Mouse (Mus musculus): ENCODE data around the gene Gpc1. TPM values are rescaled to one million over a fixed set of nuclear protein-coding genes. Genes with fewer than 3 reads are reported as not detected.

Gpc1 gene
- total RNA-seq, 1 experiment from 2014 or later: 25.2 TPM

DNA sequence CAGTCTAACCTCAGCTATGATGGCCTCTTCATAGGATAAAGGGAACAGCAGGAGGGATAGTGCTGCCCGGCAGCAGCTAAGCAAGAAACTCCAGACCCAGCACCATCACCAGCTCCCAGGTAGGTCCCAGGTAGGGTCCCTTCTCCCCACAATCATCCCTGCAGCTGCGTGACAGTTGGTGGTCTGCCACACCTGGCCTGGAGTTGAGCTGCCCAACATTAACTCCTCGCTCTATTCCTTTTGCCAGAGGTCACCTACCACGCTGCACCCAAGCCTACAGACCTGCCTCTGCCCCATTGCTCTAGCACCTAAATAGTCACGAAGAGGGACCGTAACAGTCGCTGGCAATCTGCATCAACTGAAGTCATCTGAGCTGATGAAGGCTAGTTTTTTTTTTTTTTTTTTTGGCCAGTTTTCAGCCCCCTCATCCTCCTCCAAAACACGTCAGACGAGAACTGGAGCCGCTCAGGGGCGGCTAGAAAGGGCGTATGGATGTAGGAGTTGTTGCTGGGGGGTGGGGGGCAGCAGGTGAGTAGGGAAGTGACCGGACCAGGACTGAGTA lies 738 bp upstream of the Gpc1 start:
- ATAC-seq (replicated peaks; ENCODE audit: insufficient number of reproducible peaks, low FRiP score, low TSS enrichment, poor library complexity, severe bottlenecking): no peak

DNA sequence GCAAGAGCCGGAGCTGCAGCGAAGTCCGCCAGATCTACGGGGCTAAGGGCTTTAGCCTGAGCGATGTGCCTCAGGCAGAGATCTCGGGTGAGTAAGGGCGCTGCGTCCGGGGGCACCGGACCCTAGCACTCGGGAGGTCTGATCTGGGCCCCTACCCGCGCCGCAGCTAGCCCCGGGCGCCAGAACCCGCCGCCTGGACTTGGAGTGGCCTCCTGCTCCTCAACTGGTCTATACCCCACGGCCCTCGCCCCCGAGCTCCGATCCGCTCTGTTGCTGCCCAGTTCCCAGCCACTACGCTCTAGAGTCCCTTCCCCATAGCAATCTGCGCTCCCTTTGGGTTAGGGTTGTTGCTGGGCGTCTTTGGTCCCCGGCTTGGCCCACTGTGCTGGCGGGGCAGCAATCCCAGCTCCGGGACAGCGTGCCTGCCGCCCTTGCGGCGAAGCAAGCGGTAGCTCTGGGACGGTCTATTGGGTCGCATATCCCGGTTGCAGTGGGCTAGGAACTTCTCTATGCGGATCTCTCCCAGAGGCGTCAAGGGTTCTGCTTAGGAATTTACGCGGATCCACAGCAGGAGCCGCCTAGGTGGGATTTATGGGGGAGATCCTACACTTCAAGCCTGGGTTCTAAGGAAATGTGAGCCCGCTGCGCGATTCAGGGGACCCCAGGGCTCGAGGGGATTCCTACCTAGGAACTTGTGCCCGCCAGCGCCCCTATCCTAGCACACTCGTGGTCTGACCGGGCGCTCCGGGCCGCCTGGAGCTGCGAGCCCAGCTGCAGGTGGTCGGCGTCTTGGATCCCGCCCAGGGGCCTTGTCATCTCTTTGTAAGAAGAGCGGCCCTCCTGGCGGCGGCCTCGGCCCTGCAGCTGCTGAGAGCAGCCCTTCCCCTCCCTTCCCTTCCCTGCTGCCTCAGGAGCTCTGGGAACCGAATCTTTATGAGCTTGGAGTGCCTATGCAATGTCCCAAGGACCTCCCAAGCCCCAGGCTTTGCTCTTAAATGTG lies 866 bp downstream of the Gpc1 start:
- ATAC-seq (replicated peaks; ENCODE audit: insufficient number of reproducible peaks, low FRiP score, low TSS enrichment, poor library complexity, severe bottlenecking): no peak

DNA sequence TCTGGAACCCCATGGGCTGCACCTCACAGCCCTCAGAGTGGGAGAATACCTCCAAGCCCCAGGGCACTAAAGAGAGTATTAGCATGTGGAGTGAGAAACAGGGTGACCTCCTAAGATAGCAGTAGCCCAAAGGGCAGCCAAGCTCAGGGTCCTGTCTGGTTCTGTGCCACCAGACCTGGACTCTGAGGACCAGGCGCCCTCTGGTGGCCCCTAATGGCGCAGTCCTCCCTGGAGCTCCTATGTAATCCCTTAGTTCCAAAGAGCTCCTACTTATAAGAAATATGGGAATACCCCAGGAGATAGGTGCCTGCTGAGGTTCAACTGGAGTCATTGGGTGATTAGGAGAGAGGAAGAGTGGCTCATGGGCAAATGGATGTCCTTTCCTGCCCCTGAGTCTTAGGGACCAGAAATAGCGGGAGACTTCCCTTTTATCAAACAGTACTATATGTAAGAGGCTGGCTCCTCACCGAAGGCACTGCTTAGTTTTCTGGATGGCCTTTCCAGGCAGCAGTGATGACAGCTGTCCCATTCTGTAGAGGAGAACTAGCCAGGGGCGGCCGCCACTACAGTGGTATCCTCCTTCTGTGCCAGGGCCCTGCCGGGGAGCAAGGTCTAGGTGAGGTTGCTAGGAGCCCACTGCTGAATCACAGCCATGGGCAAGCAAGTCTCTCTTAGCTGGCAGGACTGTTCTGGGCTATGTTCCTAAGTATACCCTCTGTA lies 2.7 kb downstream of the Gpc1 start:
- 0 out of 2 replicates have a peak, but pooled peaks have one; percentile 10 for ATAC-seq (replicated peaks; ENCODE audit: insufficient number of reproducible peaks, low FRiP score, low TSS enrichment, poor library complexity, severe bottlenecking)

DNA sequence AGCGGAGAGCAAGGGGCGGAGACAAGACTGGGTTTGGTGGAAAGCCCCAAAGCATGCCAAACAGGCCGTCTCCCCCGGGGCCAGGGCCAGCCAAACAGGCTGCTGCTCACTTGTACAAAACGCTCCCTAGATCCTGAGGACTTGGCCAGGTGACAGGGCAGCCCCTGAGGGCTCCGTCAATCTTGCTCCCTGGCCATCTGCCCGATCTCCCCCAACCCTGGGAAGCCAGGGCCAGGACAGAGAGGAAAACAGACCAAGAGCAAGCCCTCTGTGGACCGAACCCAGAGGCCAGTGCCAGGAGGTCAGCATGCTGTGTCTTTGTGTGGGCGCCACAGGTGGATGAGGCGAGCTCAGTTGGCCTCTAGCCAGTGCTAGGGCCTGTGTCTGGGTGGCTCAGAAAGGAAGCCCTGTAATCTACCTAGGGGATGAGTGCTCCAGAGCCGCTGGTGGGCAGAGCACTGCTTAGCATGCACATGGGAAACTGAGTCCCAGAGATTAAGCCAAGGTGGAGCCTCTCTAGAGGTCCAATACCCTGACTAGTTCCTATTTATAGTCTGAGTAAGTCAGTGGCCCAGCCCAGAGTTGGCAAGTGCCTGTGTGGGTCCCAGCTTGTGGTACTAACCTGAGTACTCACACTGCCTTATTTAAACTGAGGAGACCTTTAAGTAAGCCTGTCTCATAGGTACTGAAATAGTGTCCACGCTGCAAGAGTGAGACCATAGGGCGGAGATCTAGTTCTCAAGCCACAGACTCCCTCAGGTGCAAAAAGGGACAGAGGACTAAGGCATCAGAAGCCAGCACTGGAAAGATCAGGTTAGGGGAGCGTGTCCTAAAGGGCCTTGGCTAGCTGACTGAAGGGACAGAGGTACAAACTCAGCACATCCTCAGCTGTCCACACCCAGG lies 6.7 kb downstream of the Gpc1 start:
- ATAC-seq (replicated peaks; ENCODE audit: insufficient number of reproducible peaks, low FRiP score, low TSS enrichment, poor library complexity, severe bottlenecking): no peak

DNA sequence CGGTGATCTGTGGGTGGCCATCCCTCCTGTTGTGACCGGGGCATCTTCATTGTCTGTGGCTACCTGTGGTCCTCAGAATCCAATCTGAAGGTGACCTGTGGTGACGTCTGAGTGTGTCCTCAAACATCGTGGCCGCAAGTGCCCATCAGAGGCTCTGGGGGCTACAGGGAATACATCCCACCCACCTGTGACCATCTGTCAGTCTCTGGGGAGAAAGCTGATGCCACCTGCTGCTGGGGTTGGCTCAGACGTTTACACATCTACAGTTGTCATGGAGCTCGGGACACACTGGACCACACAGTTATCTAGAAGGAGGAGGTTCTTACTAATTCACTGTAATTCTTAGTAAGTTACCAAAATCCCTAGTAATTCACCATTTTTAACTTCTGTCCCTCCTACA lies 7.8 kb downstream of the Gpc1 start:
- ATAC-seq (replicated peaks; ENCODE audit: insufficient number of reproducible peaks, low FRiP score, low TSS enrichment, poor library complexity, severe bottlenecking): no peak

DNA sequence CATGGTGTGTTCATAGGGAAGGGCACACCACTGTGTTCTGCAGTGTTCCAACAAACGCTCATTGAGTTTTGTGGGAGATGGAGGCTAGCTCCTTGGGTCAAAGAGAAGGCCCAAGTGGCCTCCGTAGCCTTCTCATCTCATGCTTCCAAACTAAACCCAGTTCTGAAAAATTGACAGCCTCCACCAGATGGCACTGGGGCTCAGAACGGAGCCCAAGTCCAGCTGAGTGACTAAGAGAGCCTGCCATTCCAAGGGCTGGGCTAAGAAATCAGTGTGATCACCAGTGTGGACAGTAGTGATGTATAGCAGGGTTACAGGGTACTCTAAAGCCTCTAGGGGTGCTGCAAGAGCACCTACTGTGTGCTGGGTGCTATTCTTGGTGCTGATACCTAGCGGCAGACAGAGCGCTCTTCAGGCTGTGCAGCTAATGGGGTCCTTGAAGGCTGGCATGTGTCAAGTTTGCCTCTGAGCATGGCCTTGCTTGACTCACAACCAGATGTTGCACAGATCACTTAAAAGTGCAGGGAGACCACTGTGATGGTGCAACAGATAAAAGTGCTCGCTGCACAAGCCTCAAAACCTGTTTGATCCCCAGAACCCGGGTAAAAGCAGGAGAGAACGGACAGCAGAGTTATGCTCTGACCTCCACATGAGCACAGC lies 8.9 kb downstream of the Gpc1 start:
- ATAC-seq (replicated peaks; ENCODE audit: insufficient number of reproducible peaks, low FRiP score, low TSS enrichment, poor library complexity, severe bottlenecking): no peak

DNA sequence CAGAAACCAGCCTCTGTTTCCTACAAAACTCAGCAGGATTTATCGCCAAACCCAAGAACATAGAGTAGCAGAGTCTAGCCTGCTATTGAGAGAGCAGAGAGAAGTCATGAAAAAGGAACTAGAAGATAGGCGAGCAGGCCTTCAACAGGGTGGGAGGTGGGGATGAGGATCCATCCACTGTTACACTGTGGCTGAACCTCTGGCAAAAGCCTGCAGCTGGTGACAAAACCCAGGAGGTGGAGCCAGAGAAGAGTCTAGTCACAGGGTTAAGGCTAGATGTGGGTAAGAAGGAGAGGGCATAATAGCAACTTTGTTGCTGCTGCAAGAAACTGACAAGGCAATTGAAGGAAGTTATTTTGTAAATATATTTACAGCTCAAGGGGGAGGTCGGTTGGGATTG lies 10.0 kb downstream of the Gpc1 start:
- ATAC-seq (replicated peaks; ENCODE audit: insufficient number of reproducible peaks, low FRiP score, low TSS enrichment, poor library complexity, severe bottlenecking): no peak

DNA sequence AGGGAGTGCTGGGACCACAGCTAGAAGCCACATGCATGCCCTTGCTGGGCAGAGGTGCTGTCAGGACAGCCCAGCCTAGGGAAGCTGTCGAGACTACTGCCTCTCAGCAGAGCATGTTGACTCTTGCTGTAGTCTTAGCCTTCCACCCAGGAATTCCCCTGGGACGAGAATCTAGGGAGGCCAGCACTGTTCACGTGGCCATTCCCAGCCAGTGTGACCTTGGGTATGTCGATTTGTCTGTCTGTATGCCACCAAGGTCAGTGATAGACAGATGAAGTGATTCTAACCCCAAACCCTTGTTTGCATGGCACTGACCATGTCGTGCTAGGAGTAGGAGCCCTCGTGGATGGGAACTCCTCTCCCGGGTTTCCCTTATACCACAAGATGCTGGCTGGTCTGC lies 14.4 kb downstream of the Gpc1 start:
- no peak for ATAC-seq (replicated peaks; ENCODE audit: insufficient number of reproducible peaks, low FRiP score, low TSS enrichment, poor library complexity, severe bottlenecking)

DNA sequence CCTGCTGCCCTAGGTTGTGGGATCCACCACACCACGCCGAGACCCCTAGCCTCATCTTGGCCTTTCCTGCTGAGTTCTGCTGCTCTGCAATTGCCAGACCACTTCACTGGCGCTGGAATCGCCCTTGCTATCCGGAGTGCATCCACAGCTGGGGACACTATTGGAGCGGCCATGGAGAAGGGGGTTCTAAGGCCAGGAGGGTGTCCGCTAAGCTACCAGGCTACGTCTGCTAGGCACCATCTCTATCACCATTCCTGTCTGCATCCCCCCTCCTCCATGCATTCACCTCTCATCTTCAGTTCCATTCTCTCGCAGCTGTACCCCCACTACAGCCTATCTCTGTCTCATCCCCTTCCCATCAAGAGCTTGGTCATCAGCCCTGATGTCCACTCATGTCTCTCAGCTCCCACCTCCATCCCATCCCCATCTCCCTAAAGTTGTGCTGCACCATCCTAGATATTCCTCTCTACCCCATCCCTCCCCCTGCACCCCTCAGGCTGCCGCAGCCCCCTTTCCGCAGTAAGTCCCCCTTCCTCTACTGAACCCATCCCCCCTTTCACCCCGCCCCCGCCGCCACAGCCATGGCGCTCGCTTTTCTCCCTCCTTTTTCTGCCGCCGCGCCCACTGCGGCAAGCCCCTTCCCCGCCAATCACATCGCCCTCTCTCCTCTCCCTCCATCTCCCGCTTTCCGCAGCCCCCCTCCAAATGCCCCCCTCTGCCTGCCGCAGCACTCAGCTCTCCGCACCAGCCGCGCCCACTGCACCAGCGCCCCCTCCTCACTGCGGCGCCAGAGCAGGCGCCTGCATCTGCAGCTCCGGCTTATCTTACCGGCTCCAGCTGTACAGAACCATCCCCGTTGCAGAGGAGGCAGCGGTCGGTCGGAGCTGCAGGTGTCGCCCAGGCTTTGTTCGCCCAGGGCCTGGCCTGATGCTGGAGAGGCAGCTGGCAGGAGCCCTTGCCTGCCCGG lies 16.7 kb downstream of the Gpc1 start:
- ATAC-seq (replicated peaks; ENCODE audit: insufficient number of reproducible peaks, low FRiP score, low TSS enrichment, poor library complexity, severe bottlenecking): no peak

DNA sequence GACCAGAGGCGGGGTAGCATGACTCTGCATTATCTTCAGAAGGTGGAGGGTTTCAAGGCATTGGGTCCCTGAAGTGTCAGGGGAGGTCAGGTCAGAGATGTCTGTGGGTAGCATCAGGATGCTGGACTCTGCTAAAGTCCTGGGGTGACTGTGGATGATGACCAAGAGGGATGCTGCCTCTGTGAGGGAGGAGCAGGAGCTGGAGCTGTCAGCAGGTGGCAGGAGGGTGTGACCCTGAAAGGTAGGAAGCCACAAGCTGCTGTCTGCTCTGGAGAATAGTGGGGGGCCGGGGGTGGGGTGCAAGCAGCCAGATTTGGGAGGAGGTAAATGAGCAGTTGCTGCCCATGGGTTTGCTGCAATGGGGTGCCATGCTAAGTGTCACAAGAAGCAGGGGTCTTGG lies 18.0 kb downstream of the Gpc1 start:
- ATAC-seq (replicated peaks; ENCODE audit: insufficient number of reproducible peaks, low FRiP score, low TSS enrichment, poor library complexity, severe bottlenecking): 0 out of 2 replicates have a peak, but pooled peaks have one; percentile 13

DNA sequence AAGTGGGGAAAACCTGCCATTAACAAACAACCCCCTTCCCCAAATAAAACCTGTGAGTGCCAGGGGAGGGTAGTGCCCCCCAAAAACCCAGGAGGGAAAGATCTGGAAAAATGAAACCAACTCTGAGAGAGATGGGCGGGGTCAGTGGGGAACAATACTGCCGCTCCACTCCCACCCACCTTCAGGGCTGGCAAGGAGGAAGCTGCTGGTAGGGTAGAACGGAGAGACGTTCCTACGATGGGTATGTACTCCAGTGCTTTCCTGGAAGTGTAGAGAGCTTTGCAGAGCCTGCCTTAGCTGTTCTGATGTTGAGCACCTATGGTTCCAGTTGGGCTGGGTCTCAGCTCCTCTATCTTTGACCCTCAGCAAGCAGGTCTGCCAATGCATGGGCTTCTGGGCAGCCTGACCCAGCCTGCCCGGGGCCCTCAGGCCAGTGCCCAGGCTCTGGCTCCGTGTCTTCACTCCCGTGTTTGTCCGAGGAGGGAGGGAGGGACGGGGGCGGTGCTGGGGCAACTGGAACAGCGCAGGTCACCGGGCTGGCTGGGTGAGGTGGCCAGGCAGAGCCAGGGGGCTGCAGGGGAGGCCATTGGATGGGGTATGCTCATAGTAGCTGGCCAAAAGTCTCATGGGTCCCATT lies 18.6 kb downstream of the Gpc1 start:
- no peak for ATAC-seq (replicated peaks; ENCODE audit: insufficient number of reproducible peaks, low FRiP score, low TSS enrichment, poor library complexity, severe bottlenecking)

DNA sequence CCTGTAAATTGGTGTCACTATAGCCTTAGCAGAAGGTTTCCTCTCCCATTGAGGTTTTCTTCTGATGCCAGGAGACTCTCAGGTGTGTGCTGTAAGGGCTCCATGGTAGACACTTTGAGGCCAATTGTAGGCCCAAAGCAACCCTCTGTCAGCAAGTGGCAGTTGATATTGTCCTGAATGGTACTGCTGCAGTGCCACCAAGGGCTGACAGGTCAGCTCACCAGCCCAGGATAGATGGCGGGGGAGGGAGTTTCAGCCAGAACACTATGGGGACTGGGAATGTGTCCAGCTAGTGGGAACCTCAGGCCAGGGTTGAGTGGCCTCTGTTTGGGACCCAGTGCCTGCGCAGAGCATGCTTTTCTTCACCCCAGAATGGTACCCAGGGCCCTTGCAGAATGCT lies 21.0 kb downstream of the Gpc1 start:
- ATAC-seq (replicated peaks; ENCODE audit: insufficient number of reproducible peaks, low FRiP score, low TSS enrichment, poor library complexity, severe bottlenecking): no peak

DNA sequence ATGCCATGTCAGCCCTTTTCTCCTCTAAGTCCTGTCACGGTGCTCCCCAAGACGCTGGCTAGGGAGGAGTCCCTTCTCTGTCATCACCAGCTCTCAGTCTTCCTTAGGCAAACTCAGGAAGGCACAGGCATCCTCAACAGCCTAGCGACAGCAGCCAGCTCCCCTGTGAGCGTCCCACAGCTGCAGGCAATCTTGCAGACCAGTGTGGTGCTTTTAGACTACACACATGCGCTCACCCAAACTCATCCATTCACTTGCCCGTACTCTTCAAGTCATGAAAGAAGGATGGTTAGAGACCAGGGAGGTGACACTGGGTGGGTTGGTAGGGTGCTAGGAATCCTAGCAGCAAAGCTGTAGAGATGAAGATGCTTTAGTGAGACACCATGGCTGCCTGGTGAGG lies 30.1 kb downstream of the Gpc1 start:
- no peak for ATAC-seq (replicated peaks; ENCODE audit: insufficient number of reproducible peaks, low FRiP score, low TSS enrichment, poor library complexity, severe bottlenecking)

DNA sequence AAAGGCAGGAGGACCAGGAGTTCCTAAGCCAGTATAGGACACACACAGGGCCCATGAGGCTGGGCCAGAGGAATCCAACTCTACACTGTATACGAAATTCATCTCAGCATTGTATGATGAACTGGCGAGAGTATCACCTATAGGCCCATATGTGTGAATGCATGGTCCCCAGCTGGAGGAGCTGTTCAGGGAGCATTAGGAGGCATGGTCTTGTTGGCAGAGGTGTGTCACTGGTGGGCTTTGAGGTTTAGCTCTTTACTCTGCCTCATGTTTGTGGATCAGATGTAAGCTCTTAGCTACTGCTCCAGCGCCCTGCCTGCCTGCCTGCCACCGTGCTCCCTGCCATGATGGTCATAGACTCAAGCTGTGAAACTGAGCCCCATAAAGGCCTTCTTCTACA lies 31.8 kb downstream of the Gpc1 start:
- ATAC-seq (replicated peaks; ENCODE audit: insufficient number of reproducible peaks, low FRiP score, low TSS enrichment, poor library complexity, severe bottlenecking): no peak

DNA sequence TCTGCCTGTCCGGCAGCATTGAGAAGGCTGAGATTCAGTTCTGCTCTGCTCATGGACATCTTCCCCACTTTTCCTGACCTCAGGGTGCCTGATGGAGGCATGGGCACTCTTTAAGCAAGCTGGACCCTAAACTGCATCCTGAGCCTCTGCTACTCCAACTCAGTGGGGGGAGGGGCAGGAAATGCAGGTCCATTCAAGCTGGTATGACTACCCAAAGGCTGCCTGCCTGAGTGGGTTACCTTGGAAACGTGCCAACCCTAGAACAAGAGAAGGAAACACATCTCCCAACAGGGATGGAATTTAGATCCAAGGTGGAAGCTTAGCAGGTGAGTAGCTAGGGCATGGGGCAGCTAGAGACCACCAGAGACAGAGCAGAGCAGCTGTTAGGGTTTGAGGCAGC lies 34.7 kb downstream of the Gpc1 start:
- ATAC-seq (replicated peaks; ENCODE audit: insufficient number of reproducible peaks, low FRiP score, low TSS enrichment, poor library complexity, severe bottlenecking): no peak

DNA sequence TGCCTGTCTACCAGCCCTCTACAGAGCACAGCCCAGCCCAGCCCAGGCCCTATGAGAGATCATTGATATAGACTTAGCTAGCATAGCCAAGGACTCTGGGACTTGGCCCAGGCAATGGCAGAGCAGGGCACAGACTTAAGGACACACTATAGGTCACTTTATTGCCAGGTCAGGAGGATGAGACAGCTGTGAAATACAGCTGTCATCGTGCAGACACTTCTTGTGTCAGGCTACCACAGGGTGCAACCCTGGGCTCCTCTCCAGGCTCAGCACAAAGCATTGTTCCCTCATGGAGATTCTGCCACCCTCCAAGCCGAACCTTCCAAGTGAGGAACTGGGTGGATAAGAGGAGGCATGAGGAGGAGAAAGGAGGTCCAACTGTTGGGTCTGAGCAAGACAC lies 38.5 kb downstream of the Gpc1 start:
- no peak for ATAC-seq (replicated peaks; ENCODE audit: insufficient number of reproducible peaks, low FRiP score, low TSS enrichment, poor library complexity, severe bottlenecking)

DNA sequence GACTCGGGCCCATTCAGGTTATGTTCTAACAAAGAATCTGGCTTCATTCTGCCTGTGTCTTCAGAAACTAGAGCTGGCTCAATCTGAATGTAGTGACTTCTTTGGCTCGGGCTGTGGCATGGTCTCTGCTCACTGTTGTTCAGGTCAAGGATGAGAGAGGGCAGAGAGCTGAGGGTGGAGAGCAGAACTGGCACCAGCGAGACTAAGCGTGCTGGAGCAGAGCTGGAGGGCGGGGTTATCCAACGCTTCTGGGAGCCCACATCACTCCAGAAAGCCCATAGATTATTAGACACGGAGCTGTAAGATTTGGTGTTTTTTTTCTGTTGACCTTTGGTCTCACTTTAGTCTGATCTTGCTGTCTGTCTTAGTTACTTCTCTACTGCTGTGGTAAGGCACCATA lies 41.2 kb downstream of the Gpc1 start:
- ATAC-seq (replicated peaks; ENCODE audit: insufficient number of reproducible peaks, low FRiP score, low TSS enrichment, poor library complexity, severe bottlenecking): no peak

Measured in monocyte, adult 5-6 weeks (primary cell).